Mouse (Mus musculus) neutrophil, adult 5-6 weeks (primary cell): Measurements from ENCODE around the gene B3gat1. TPM values are rescaled to one million over a fixed set of nuclear protein-coding genes. Genes with fewer than 3 reads are reported as not detected.

Experiments
- ATAC-seq: fragments of 151-379, 151-347 bp; 2 replicates; pipeline ENCODE4 v1.8.0; 2017; ENCODE audit warnings: mild to moderate bottlenecking, moderate TSS enrichment; ENCODE audit not compliant: insufficient number of reproducible peaks, poor library complexity, low FRiP score, severe bottlenecking; ENCODE audit errors: extremely low read depth
- total RNA-seq: library from RNA; stranded (forward); fragments of 200-1000 nt; gene quantifications from 2 replicates; pipeline ENCODE4 v1.2.3, GENCODE M21; 2017

Gene B3gat1
- total RNA-seq, 1 experiment from 2014 or later, result not detected

DNA sequence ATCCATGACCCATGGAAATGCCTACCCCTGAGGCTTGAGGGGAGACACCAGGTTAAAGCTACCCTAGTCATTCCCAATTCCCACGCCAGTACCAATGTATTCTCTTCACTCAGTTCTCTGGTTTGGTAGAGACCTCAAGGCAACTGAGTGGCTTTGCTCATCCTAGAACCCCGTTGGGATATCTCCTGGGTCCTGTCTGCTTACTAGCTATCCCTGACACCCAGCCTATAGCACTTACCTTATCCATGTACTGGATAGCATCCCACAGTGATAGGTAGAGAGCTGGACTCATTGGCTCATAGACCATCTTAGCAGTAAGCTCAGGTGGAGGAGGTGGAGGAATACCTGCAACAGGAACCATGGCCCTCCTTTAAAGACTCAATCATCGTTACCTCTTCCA is 34.7 kb downstream of the B3gat1 start:
- ATAC-seq, result no peak

DNA sequence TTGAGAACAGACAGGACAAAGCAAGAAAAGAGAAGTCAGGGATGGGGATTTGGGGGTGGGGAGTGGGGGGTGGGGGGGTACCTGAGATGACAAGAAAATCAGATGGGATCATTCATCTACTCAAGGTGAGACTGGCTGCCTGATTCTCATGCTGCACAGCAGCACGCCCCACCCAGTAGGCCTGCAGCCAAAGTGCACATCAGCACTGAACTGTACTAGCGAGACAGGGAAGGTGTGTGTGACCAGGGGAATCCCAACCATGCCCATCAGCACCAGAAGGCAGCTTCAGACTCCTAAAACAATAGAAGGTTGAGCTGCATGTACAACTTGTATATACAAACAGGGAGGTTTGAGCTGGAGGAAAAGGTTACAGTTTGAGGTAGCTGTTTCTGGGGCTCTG is 42.2 kb downstream of the B3gat1 start:
- no peak for ATAC-seq

DNA sequence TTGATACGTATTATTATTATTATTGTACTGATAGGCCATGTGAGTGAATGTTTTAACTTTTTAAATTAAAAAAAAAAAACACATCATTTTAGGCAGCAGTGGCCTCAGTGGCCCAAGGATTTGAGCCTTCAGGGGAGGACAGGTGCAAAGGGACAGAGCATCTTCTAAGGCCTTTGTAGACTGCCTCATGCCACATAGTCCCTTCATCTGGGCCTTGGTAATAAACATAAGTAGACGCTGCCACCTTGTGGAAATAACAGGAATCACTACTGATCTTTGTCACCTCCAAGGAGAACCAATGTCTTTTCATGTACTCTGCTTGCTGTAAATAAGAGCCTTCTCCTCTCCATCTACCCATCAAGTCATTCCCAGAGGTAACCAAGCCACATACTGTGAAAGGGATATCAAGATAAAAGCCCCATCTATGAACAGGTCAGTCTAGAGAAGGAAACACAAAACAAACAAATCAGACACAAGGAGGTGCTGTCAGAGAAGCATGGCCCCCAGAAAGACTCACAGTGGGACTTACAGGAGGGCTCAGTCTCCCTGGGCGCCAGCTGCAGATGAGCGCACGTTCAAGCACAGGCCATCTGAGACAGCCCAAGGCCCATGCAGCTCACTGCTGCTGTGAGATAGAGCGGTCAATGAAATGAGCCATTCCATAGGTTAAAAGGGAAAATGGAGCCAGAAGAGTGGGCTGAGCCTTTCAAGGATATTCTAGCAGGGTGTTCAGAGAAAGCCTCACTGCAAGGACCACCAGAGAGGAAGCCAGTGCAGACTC is 42.8 kb downstream of the B3gat1 start:
- ATAC-seq, result no peak

DNA sequence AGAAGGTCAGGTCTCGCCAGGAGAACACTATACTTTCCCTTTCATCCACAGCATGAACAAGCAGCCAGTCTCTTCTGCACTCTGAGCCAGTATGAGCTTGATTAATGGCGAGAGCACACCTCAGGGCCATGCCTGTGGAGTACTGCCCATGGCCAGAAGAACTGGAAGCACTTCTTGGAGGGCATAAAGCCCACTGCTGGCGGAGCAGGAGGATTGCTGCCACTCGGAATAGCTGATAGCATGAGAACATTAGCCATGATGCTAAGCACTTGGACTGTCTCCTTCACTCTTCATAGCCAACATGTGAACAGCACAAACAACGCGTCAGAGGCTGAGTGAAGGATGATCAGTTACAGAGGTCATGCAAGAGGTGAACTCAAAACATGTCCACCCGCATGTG is 44.9 kb downstream of the B3gat1 start:
- no peak for ATAC-seq

DNA sequence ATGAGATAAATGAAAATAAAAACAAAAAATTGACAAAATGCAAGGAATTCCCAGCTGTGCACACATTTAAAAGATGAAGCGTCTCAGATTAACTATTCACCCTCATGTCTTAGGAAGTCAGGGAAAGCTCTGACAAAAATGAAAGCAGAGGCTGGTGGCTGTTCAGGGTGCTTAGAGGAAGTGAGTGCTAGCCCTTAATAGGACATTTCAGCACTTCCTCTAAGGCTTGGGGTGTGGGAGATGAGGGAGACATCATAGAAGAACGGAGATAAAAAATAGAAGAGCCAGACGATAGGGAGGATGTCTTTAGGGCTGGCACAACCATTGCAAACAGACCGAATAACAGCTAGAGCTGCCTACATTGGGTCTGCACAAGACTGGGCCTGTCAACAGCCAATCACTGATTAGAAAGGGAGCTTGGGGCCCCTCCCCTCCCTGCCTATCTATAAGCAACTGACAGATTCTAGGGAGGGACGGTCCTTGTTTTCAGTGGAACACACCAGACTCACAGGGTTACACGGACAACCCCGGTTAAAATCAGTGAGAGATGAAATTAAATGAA is 50.0 kb downstream of the B3gat1 start:
- ATAC-seq, result no peak

DNA sequence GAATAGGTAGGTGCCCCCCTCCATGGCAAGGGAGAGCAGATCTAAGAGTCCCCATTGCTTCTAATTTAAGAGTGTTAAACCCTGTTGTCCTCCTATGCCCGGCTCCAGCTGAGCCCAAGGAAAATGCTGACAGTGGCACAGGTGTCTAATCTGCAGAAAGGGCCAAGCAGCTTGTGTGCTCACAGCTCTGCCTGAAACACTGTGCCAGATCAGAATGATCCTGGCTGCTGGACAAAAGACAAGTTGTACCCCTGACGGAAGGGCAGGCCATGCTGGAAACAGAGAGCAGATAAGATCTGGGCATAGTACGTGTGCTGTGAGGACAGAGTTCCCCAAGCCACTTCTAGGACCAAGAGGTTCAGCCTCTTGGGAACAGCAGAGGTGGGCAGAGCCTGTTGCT is 59.3 kb downstream of the B3gat1 start:
- ATAC-seq, result no peak

DNA sequence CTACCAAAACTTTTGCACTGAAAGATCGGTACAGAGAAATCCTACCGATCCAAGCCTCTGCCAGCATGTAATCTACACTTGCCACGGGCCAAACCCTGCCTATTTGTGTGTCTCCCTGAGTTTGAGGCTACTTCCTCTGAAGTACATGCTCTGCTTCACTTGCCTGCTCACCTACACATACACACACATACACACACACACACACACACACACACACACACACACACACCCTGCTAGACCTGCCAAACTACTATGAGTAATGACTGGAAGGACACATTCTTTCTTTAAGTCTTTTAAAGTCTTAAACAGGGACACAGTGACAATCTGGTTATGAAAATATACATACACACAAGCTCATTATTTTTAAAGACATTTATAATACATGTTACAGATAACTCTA is 64.7 kb downstream of the B3gat1 start:
- no peak for ATAC-seq

DNA sequence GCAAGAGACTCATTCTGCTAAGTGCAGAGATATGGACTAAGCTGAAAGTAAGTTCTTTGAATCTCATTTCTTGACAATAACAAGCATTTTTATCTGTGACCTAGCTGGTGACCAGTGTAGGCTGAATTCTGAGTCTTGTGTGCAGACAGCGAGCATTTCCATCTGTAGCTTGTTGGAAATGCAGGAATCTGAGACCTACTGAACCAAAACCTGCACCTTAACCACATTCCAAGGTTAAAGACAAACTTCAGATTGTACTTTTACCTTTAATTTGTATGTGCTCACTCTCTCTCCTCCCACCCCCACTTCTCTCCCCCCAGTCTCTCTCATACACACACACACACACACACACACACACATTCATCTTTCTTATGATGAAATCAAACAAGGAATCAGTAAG is 65.2 kb downstream of the B3gat1 start:
- ATAC-seq, result no peak

DNA sequence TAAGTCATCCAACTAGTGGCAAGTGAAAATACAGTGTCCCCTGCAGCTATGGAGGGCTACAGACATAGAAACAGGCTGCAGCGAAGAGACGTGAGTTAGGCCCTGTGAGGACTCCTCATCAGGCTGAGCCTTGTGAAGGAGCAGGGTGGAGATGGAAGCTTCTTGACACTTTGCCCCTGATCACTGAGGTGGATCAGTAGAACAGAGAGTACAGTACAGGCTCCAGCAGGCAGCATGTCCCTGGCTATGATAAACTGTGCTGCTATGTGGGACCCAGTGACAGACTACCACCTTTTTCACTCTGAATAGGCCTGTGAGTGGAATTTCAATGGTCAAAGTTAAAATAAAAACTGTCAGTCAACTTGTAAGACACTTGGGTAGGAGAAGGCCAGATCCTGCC is 66.8 kb downstream of the B3gat1 start:
- no peak for ATAC-seq

DNA sequence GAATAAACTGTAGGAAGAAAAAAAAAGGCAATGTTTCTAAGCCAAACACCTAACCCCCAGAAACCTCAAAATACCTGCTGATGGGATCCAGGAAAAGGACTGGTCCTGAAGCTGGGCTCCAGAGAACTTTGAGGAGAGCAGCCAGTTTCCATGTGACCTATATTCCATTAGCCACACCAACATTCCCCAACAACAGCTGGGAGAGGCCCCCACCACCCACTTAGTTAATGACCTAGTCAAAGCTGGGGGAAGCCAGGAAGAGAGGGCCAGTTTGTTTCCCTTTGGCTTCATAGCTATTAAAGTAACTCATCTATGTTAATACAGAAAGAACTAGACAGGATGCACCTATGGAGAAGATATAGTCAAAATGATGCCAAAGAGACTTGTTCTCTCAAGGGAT is 70.8 kb downstream of the B3gat1 start:
- no peak for ATAC-seq

DNA sequence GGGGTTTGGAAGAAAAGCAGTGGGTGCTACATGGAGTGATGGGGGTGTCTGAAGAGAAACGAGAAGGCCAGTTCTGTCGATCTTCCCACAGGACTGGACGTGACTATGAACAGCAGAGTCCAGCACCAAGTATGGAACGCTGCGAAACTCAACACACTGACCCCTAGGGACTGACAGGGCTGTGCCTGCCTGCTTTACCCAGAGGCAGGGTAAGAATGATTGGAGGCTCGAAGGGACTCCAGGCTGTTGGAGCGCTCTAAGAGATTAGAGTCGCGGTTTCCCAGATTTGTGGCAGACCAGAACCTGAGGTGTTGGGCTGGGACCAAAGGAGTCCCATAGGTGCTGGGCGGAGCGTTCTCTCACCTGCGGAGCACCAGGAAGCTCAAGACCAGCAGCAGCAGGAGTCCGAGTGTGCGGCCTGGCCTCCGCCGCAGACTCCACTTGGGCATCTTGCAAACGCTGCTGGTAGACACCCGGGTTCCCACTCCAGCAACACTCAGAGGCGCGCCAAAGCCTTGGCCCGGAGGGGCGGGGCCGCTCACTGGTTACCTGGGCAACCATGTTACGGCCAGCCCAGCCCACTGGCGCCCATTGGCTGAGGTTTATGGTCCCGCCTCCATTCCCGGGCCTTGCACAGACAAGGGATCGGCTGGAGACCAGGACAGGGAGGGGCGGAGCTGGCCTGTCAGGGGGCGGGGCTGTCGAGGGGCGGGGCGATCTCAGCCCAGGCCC is 72.6 kb downstream of the B3gat1 start, which contains the start of gene Glb1l2:
Glb1l2 (minus strand) TSS at position 534 of the 732 bp plus-strand sequence.
- ATAC-seq, result no peak

DNA sequence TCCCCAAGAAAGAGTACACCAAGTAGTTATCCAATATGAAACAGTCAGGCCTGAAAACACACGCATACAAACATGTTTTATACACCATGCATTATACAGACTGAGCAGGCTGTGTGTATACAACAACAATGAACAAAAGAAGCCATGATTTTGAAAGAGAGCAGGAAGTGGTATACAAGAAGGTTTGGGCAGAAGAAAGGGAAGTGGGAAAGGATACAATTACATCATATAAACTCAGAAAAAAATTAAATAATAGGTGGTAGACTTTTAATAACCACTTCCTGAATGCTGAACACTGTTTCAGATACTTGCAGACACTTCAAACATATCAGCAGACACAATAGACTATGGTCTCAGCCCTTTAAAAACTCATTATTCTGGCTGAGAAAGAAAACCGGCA is 75.2 kb downstream of the B3gat1 start:
- no peak for ATAC-seq

Other genes with a start within 250 kb of the B3gat1 start
- not detected in 2 replicates for gene Glb1l2, start 72.7 kb downstream of the B3gat1 start, total RNA-seq
- not detected in 2 replicates for gene Glb1l3, start 127.2 kb downstream of the B3gat1 start, total RNA-seq
- gene Gm1110, start 189.4 kb downstream of the B3gat1 start, total RNA-seq, result not detected in 2 replicates